Mouse (Mus musculus) heart, embryonic 15.5 days (tissue): Measurements from ENCODE around the gene Tmem178b. TPM values are rescaled to one million over a fixed set of nuclear protein-coding genes. Genes with fewer than 3 reads are reported as not detected.

Experiments
- ATAC-seq: fragments of 200-750 bp; cut with Nextera tagmentation; replicated peaks from 2 replicates; pipeline ENCODE4 v1.8.0; 2017; ENCODE audit warnings: low read depth, moderate TSS enrichment; ENCODE audit not compliant: insufficient number of reproducible peaks, insufficient read depth, low FRiP score
- H3K27ac ChIP-seq: fragments of 300-500 bp; sonication (generic); 2 replicates; pipeline ENCODE4 v1.5.1; 2015; ENCODE audit warnings: mild to moderate bottlenecking, inconsistent platforms
- H3K27me3 ChIP-seq: fragments of 300-500 bp; sonication (generic); 2 replicates; pipeline ENCODE4 v1.6.1; 2015; ENCODE audit warnings: inconsistent platforms
- H3K36me3 ChIP-seq: fragments of 300-500 bp; sonication (generic); 2 replicates; pipeline ENCODE4 v1.6.1; 2015; ENCODE audit warnings: mild to moderate bottlenecking, inconsistent platforms
- H3K4me1 ChIP-seq: fragments of 300-500 bp; sonication (generic); replicated peaks from 2 replicates; pipeline ENCODE4 v1.6.1; 2015; ENCODE audit warnings: inconsistent platforms
- H3K4me2 ChIP-seq: fragments of 300-500 bp; sonication (generic); 2 replicates; pipeline ENCODE4 v1.6.1; 2015; ENCODE audit warnings: inconsistent platforms, mild to moderate bottlenecking, moderate library complexity
- H3K4me3 ChIP-seq: fragments of 300-500 bp; sonication (generic); 2 replicates; pipeline ENCODE4 v1.5.1; 2015; ENCODE audit warnings: mild to moderate bottlenecking, inconsistent platforms
- H3K9ac ChIP-seq: fragments of 300-500 bp; sonication (generic); 2 replicates; pipeline ENCODE4 v1.6.1; 2015; ENCODE audit warnings: mild to moderate bottlenecking, inconsistent platforms
- H3K9me3 ChIP-seq: fragments of 300-500 bp; sonication (generic); replicated peaks from 2 replicates; pipeline ENCODE4 v1.6.1; 2016; ENCODE audit warnings: inconsistent platforms
- WGBS: fragments of 180-500 bp; shearing (Covaris S2); methylation state at CpG from one replicate; pipeline ENCODE4 v1.1.7; 2015; ENCODE audit warnings: mixed read lengths; 5-methylcytosine and 5-hydroxymethylcytosine counted together
- polyA plus RNA-seq: library from polyadenylated mRNA; unstranded; fragments of >200 nt; fragmentation: Nextera tagmentation; extraction: Ambion mirVana; gene quantifications from 2 replicates; pipeline ENCODE4 v1.2.1, GENCODE M21; 2015

Tmem178b gene
- polyA plus RNA-seq, 1 experiment from 2014 or later = 0.01 TPM

GRCm38 (mm10) chr6:40205380-40205779 is 332.3 kb downstream of the Tmem178b start:
- Histone ChIP-seq H3K9me3 (no peaks in the 10 kb centered on the region), H3K4me2 (no peak overlapping the region), H3K36me3 (no peaks in the 10 kb centered on the region), H3K27me3 (0 out of 2 replicates have a peak, but pooled peaks cover 6% of the 10 kb centered on the region), H3K4me3 (no peak overlapping the region), H3K4me1 (no peaks in the 10 kb centered on the region), H3K9ac (no peak overlapping the region), H3K27ac (no peak overlapping the region)
- WGBS = 67% methylated on average over 2 of the region's 2 CpGs
- ATAC-seq = no peak

GRCm38 (mm10) chr6:40208014-40208413 is 334.9 kb downstream of the Tmem178b start:
- H3K4me1 ChIP-seq = no peaks in the 10 kb centered on the region
- 68% methylated on average over 3 of the region's 3 CpGs for WGBS
- H3K36me3 ChIP-seq = no peaks in the 10 kb centered on the region
- H3K27me3 ChIP-seq = 0 out of 2 replicates have a peak, but pooled peaks cover 6% of the 10 kb centered on the region
- no peak overlapping the region for H3K4me2 ChIP-seq
- no peak overlapping the region for H3K4me3 ChIP-seq
- no peaks in the 10 kb centered on the region for H3K9me3 ChIP-seq
- H3K27ac ChIP-seq = no peak overlapping the region
- H3K9ac ChIP-seq = no peak overlapping the region
- ATAC-seq = no peak

- 0 out of 2 replicates have a peak, but pooled peaks cover 4% of the 10 kb centered on the region for H3K27me3 ChIP-seq
- no peaks in the 10 kb centered on the region for H3K36me3 ChIP-seq
- H3K27ac ChIP-seq = no peak overlapping the region
- H3K4me2 ChIP-seq = no peak overlapping the region
- H3K9ac ChIP-seq = no peak overlapping the region
- 45% methylated on average over 2 of the region's 2 CpGs for WGBS
- H3K9me3 ChIP-seq = no peaks in the 10 kb centered on the region
- H3K4me1 ChIP-seq = no peaks in the 10 kb centered on the region
- H3K4me3 ChIP-seq = no peak overlapping the region
- no peak for ATAC-seq
Measured at GRCm38 (mm10) chr6:40209172-40209571, 336.1 kb downstream of the Tmem178b start.

- WGBS = 92% methylated on average over 12 of the region's 12 CpGs
- H3K9ac ChIP-seq = no peak overlapping the region
- no peaks in the 10 kb centered on the region for H3K27me3 ChIP-seq
- no peaks in the 10 kb centered on the region for H3K4me1 ChIP-seq
- no peaks in the 10 kb centered on the region for H3K9me3 ChIP-seq
- H3K4me3 ChIP-seq = no peak overlapping the region
- ATAC-seq = no peak
- H3K27ac ChIP-seq = no peak overlapping the region
- H3K4me2 ChIP-seq = no peak overlapping the region
- no peaks in the 10 kb centered on the region for H3K36me3 ChIP-seq
Measured at GRCm38 (mm10) chr6:40217154-40217553, 344.1 kb downstream of the Tmem178b start.

GRCm38 (mm10) chr6:40217651-40218050 is 344.6 kb downstream of the Tmem178b start:
- H3K9me3 ChIP-seq = no peaks in the 10 kb centered on the region
- no peak overlapping the region for H3K9ac ChIP-seq
- no peak overlapping the region for H3K4me2 ChIP-seq
- H3K4me3 ChIP-seq = no peak overlapping the region
- H3K27me3 ChIP-seq = no peaks in the 10 kb centered on the region
- WGBS = 81% methylated on average over 3 of the region's 3 CpGs
- no peaks in the 10 kb centered on the region for H3K36me3 ChIP-seq
- no peaks in the 10 kb centered on the region for H3K4me1 ChIP-seq
- no peak for ATAC-seq
- no peak overlapping the region for H3K27ac ChIP-seq

- H3K4me2 ChIP-seq = no peak overlapping the region
- ATAC-seq = no peak
- no peaks in the 10 kb centered on the region for H3K36me3 ChIP-seq
- no peaks in the 10 kb centered on the region for H3K9me3 ChIP-seq
- H3K27ac ChIP-seq = no peak overlapping the region
- H3K4me3 ChIP-seq = no peak overlapping the region
- H3K9ac ChIP-seq = no peak overlapping the region
- no peaks in the 10 kb centered on the region for H3K27me3 ChIP-seq
- no peaks in the 10 kb centered on the region for H3K4me1 ChIP-seq
Measured at GRCm38 (mm10) chr6:40220634-40221120, 347.6 kb downstream of the Tmem178b start.

GRCm38 (mm10) chr6:40225585-40226280 is 352.7 kb downstream of the Tmem178b start:
- WGBS = 74% methylated on average over 11 of the region's 11 CpGs
- no peaks in the 10 kb centered on the region for H3K27me3 ChIP-seq
- ATAC-seq = no peak
- no peaks in the 10 kb centered on the region for H3K9me3 ChIP-seq
- no peak overlapping the region for H3K9ac ChIP-seq
- no peak overlapping the region for H3K27ac ChIP-seq
- no peaks in the 10 kb centered on the region for H3K36me3 ChIP-seq
- no peaks in the 10 kb centered on the region for H3K4me1 ChIP-seq
- H3K4me3 ChIP-seq = no peak overlapping the region
- H3K4me2 ChIP-seq = no peak overlapping the region

GRCm38 (mm10) chr6:40228981-40229380 is 355.9 kb downstream of the Tmem178b start:
- no peak overlapping the region for H3K4me3 ChIP-seq
- no peaks in the 10 kb centered on the region for H3K27me3 ChIP-seq
- H3K27ac ChIP-seq = no peak overlapping the region
- H3K36me3 ChIP-seq = no peaks in the 10 kb centered on the region
- 58% methylated on average over 2 of the region's 2 CpGs for WGBS
- no peak for ATAC-seq
- H3K9me3 ChIP-seq = no peaks in the 10 kb centered on the region
- H3K4me1 ChIP-seq = no peaks in the 10 kb centered on the region
- H3K4me2 ChIP-seq = no peak overlapping the region
- H3K9ac ChIP-seq = no peak overlapping the region

GRCm38 (mm10) chr6:40229985-40230384 is 356.9 kb downstream of the Tmem178b start:
- no peaks in the 10 kb centered on the region for H3K36me3 ChIP-seq
- H3K4me3 ChIP-seq = no peak overlapping the region
- no peak overlapping the region for H3K9ac ChIP-seq
- H3K27me3 ChIP-seq = no peaks in the 10 kb centered on the region
- 81% methylated on average over 9 of the region's 9 CpGs for WGBS
- H3K4me1 ChIP-seq = no peaks in the 10 kb centered on the region
- no peaks in the 10 kb centered on the region for H3K9me3 ChIP-seq
- no peak overlapping the region for H3K27ac ChIP-seq
- H3K4me2 ChIP-seq = no peak overlapping the region
- no peak for ATAC-seq

- WGBS = 48% methylated on average over 5 of the region's 5 CpGs
- no peaks in the 10 kb centered on the region for H3K27me3 ChIP-seq
- H3K9me3 ChIP-seq = no peaks in the 10 kb centered on the region
- no peak for ATAC-seq
- no peak overlapping the region for H3K4me3 ChIP-seq
- H3K9ac ChIP-seq = no peak overlapping the region
- H3K4me1 ChIP-seq = no peaks in the 10 kb centered on the region
- no peaks in the 10 kb centered on the region for H3K36me3 ChIP-seq
- H3K4me2 ChIP-seq = no peak overlapping the region
- H3K27ac ChIP-seq = no peak overlapping the region
Measured at GRCm38 (mm10) chr6:40234066-40234465, 361.0 kb downstream of the Tmem178b start.

GRCm38 (mm10) chr6:40235793-40236470 is 362.9 kb downstream of the Tmem178b start:
- no peak for ATAC-seq
- no peaks in the 10 kb centered on the region for H3K9me3 ChIP-seq
- no peak overlapping the region for H3K4me2 ChIP-seq
- H3K4me3 ChIP-seq = no peak overlapping the region
- no peak overlapping the region for H3K27ac ChIP-seq
- WGBS = 32% methylated on average over 10 of the region's 10 CpGs
- no peaks in the 10 kb centered on the region for H3K4me1 ChIP-seq
- no peak overlapping the region for H3K9ac ChIP-seq
- H3K27me3 ChIP-seq = no peaks in the 10 kb centered on the region
- no peaks in the 10 kb centered on the region for H3K36me3 ChIP-seq
